Mouse (Mus musculus) erythroblast, embryonic 14.5 days (primary cell): Measurements from ENCODE around the gene A430005L14Rik. TPM values are rescaled to one million over a fixed set of nuclear protein-coding genes. Genes with fewer than 3 reads are reported as not detected.

Experiments used
- H3K27me3 ChIP-seq: 2 replicates; pipeline ENCODE4 v1.6.1; 2012; ENCODE audit warnings: inconsistent platforms; ENCODE audit not compliant: control insufficient read depth
- H3K36me3 ChIP-seq: 2 replicates; pipeline ENCODE4 v1.6.1; 2012; ENCODE audit warnings: mild to moderate bottlenecking, inconsistent platforms; ENCODE audit not compliant: control insufficient read depth
- H3K4me1 ChIP-seq: 2 replicates; pipeline ENCODE4 v1.6.1; 2012; ENCODE audit warnings: inconsistent platforms; ENCODE audit not compliant: control insufficient read depth
- H3K4me3 ChIP-seq: replicated peaks from 2 replicates; pipeline ENCODE3; 2012; ENCODE audit warnings: moderate library complexity, mild to moderate bottlenecking, inconsistent platforms
- H3K9me3 ChIP-seq: 2 replicates; pipeline ENCODE4 v1.6.1; 2012; ENCODE audit warnings: low read length, inconsistent platforms, mixed read lengths; ENCODE audit not compliant: control insufficient read depth
- GATA1 ChIP-seq: IDR thresholded peaks from 2 replicates; pipeline ENCODE4 v1.6.1; 2012; ENCODE audit warnings: low read length, inconsistent platforms, mixed read lengths
- TAL1 ChIP-seq: IDR thresholded peaks from 3 replicates; pipeline ENCODE4 v1.6.1; 2012; ENCODE audit warnings: low read length, inconsistent platforms, mixed read lengths
- polyA plus RNA-seq: library from polyadenylated mRNA; stranded (reverse); fragments of >175 nt; gene quantifications from 2 replicates; pipeline ENCODE4 v1.2.3, GENCODE M21; 2012

A430005L14Rik gene
- polyA plus RNA-seq, 1 experiment, result 30.6 TPM

GRCm38 (mm10) chr4:153966651-153967050 lies 9.6 kb downstream of the A430005L14Rik start:
- H3K36me3 ChIP-seq, result peaks cover 99% of the 10 kb centered on the region
- TF ChIP-seq TAL1 (no peak), GATA1 (no peak)
- no peak overlapping the region for H3K4me3 ChIP-seq
- no peaks in the 10 kb centered on the region for H3K9me3 ChIP-seq
- H3K4me1 ChIP-seq, result no peaks in the 10 kb centered on the region
- no peaks in the 10 kb centered on the region for H3K27me3 ChIP-seq

- Histone ChIP-seq H3K4me3 (no peak overlapping the region), H3K27me3 (no peaks in the 10 kb centered on the region), H3K4me1 (peaks cover 2% of the 10 kb centered on the region), H3K36me3 (peaks cover 97% of the 10 kb centered on the region), H3K9me3 (no peaks in the 10 kb centered on the region)
- TF ChIP-seq TAL1 (no peak), GATA1 (no peak)
These were observed 10.5 kb downstream of the A430005L14Rik start for GRCm38 (mm10) chr4:153967556-153967955.

- H3K4me3 ChIP-seq, result no peak overlapping the region
- peaks cover 97% of the 10 kb centered on the region for H3K36me3 ChIP-seq
- TF ChIP-seq TAL1, result no peak
- TF ChIP-seq GATA1, result no peak
- no peaks in the 10 kb centered on the region for H3K27me3 ChIP-seq
- H3K4me1 ChIP-seq, result peaks cover 7% of the 10 kb centered on the region
- H3K9me3 ChIP-seq, result no peaks in the 10 kb centered on the region
These were observed 11.0 kb downstream of the A430005L14Rik start for GRCm38 (mm10) chr4:153968063-153968462.

- Histone ChIP-seq H3K4me3 (peak within 1 kb of the TSS; percentile 92), H3K9me3 (no peaks in the 10 kb centered on the region), H3K4me1 (peaks cover 59% of the 10 kb centered on the region), H3K27me3 (no peaks in the 10 kb centered on the region), H3K36me3 (peaks cover 56% of the 10 kb centered on the region)
- no peak for TF ChIP-seq GATA1
- no peak for TF ChIP-seq TAL1
These were observed 17.6 kb downstream of the A430005L14Rik start, which contains the start of the genes Dffb and Cep104 for GRCm38 (mm10) chr4:153974431-153975291. Gene Dffb, minus strand, starts transcription at chr4:153975126. Gene Cep104, plus strand, starts transcription at chr4:153975194.

GRCm38 (mm10) chr4:153975292-153975662 lies 18.2 kb downstream of the A430005L14Rik start:
- Histone ChIP-seq H3K36me3 (peaks cover 56% of the 10 kb centered on the region), H3K4me1 (peaks cover 59% of the 10 kb centered on the region), H3K27me3 (no peaks in the 10 kb centered on the region), H3K4me3 (peak overlapping the region; percentile 92), H3K9me3 (no peaks in the 10 kb centered on the region)
- no peak for TF ChIP-seq GATA1
- TF ChIP-seq TAL1, result no peak

- no peak for TF ChIP-seq GATA1
- TF ChIP-seq TAL1, result no peak
- H3K4me1 ChIP-seq, result peaks cover 59% of the 10 kb centered on the region
- peak overlapping the region; percentile 92 for H3K4me3 ChIP-seq
- H3K9me3 ChIP-seq, result no peaks in the 10 kb centered on the region
- H3K27me3 ChIP-seq, result no peaks in the 10 kb centered on the region
- H3K36me3 ChIP-seq, result peaks cover 56% of the 10 kb centered on the region
These were observed 18.7 kb downstream of the A430005L14Rik start for GRCm38 (mm10) chr4:153975768-153976167.

GRCm38 (mm10) chr4:153979243-153979642 lies 22.2 kb downstream of the A430005L14Rik start:
- TF ChIP-seq TAL1 (no peak), GATA1 (no peak)
- H3K36me3 ChIP-seq, result peaks cover 67% of the 10 kb centered on the region
- no peaks in the 10 kb centered on the region for H3K27me3 ChIP-seq

GRCm38 (mm10) chr4:153980470-153980869 lies 23.4 kb downstream of the A430005L14Rik start:
- H3K36me3 ChIP-seq, result peaks cover 79% of the 10 kb centered on the region
- H3K27me3 ChIP-seq, result no peaks in the 10 kb centered on the region
- H3K4me3 ChIP-seq, result no peak overlapping the region
- peaks cover 30% of the 10 kb centered on the region for H3K4me1 ChIP-seq
- no peaks in the 10 kb centered on the region for H3K9me3 ChIP-seq
- TF ChIP-seq GATA1, result no peak
- no peak for TF ChIP-seq TAL1

More at GRCm38 (mm10) chr4:153979243-153979642, 22.2 kb downstream of the A430005L14Rik start:
- H3K4me3 ChIP-seq, result no peak overlapping the region
- no peaks in the 10 kb centered on the region for H3K9me3 ChIP-seq
- H3K4me1 ChIP-seq, result peaks cover 40% of the 10 kb centered on the region

GRCm38 (mm10) chr4:153992715-153993114 lies 35.7 kb downstream of the A430005L14Rik start:
- no peaks in the 10 kb centered on the region for H3K9me3 ChIP-seq
- no peaks in the 10 kb centered on the region for H3K27me3 ChIP-seq
- no peak for TF ChIP-seq GATA1
- TF ChIP-seq TAL1, result no peak
- H3K36me3 ChIP-seq, result peaks cover 94% of the 10 kb centered on the region
- no peak overlapping the region for H3K4me3 ChIP-seq
- H3K4me1 ChIP-seq, result no peaks in the 10 kb centered on the region
